Mouse (Mus musculus) hindbrain, embryonic 15.5 days (tissue): Measurements from ENCODE around the gene Slc6a13. TPM values are rescaled to one million over a fixed set of nuclear protein-coding genes. Genes with fewer than 3 reads are reported as not detected.
A peak's percentile ranks its signal among the peaks of the same experiment; 100 is the strongest.
"Not testable (repeated sequence)": the region's sequence is repeated elsewhere in the genome, so short reads cannot be mapped to it uniquely, and the experiment has no call there.

Experiments used
- ATAC-seq: fragments of 200-750 bp; cut with Nextera tagmentation; 2 replicates; pipeline ENCODE4 v1.8.0; 2017; ENCODE audit warnings: low read depth, moderate number of reproducible peaks, moderate TSS enrichment; ENCODE audit not compliant: low FRiP score
- H3K27ac ChIP-seq: fragments of 300-500 bp; sonication (generic); replicated peaks from 2 replicates; pipeline ENCODE4 v1.5.1; 2015; ENCODE audit warnings: mild to moderate bottlenecking, inconsistent platforms
- H3K27me3 ChIP-seq: fragments of 300-500 bp; sonication (generic); 2 replicates; pipeline ENCODE4 v1.6.1; 2015; ENCODE audit warnings: control low read depth, inconsistent platforms
- H3K36me3 ChIP-seq: fragments of 300-500 bp; sonication (generic); 2 replicates; pipeline ENCODE4 v1.6.1; 2015; ENCODE audit warnings: control low read depth, inconsistent platforms
- H3K4me1 ChIP-seq: fragments of 300-500 bp; sonication (generic); replicated peaks from 2 replicates; pipeline ENCODE4 v1.6.1; 2015; ENCODE audit warnings: control low read depth, inconsistent platforms
- H3K4me2 ChIP-seq: fragments of 300-500 bp; sonication (generic); 2 replicates; pipeline ENCODE4 v1.6.1; 2015; ENCODE audit warnings: moderate library complexity, mild to moderate bottlenecking, inconsistent platforms
- H3K4me3 ChIP-seq: fragments of 300-500 bp; sonication (generic); 2 replicates; pipeline ENCODE4 v1.5.1; 2015; ENCODE audit warnings: mild to moderate bottlenecking, inconsistent platforms
- H3K9ac ChIP-seq: fragments of 300-500 bp; sonication (generic); 2 replicates; pipeline ENCODE4 v1.6.1; 2015; ENCODE audit warnings: inconsistent platforms
- H3K9me3 ChIP-seq: fragments of 300-500 bp; sonication (generic); 2 replicates; pipeline ENCODE4 v1.6.1; 2016; ENCODE audit warnings: control low read depth, inconsistent platforms
- WGBS: fragments of 180-500 bp; shearing (Covaris S2); methylation state at CpG from one replicate; pipeline ENCODE4 v1.1.7; 2015; 5-methylcytosine and 5-hydroxymethylcytosine counted together
- polyA plus RNA-seq: library from polyadenylated mRNA; unstranded; fragments of >200 nt; fragmentation: Nextera tagmentation; extraction: Ambion mirVana; gene quantifications from 2 replicates; pipeline ENCODE4 v1.2.1, GENCODE M21; 2015

Gene Slc6a13
- polyA plus RNA-seq, 1 experiment from 2014 or later, result 49.1 TPM

GRCm38 (mm10) chr6:121357232-121357631 is 57.2 kb downstream of the Slc6a13 start:
- 53% methylated on average over 6 of the region's 6 CpGs for WGBS
- H3K4me2 ChIP-seq, result no peak overlapping the region
- no peak overlapping the region for H3K9ac ChIP-seq
- H3K9me3 ChIP-seq, result no peaks in the 10 kb centered on the region
- H3K36me3 ChIP-seq, result no peaks in the 10 kb centered on the region
- ATAC-seq, result no peak
- no peaks in the 10 kb centered on the region for H3K27me3 ChIP-seq
- H3K4me3 ChIP-seq, result no peak overlapping the region
- H3K4me1 ChIP-seq, result no peaks in the 10 kb centered on the region
- no peak overlapping the region for H3K27ac ChIP-seq

- Histone ChIP-seq H3K4me1 (no peaks in the 10 kb centered on the region), H3K27me3 (no peaks in the 10 kb centered on the region), H3K27ac (no peak overlapping the region), H3K9ac (no peak overlapping the region), H3K9me3 (no peaks in the 10 kb centered on the region), H3K36me3 (no peaks in the 10 kb centered on the region), H3K4me3 (no peak overlapping the region), H3K4me2 (no peak overlapping the region)
- 80% methylated on average over 6 of the region's 6 CpGs for WGBS
- 0 out of 2 replicates have a peak, but pooled peaks have one; percentile 32 for ATAC-seq
Measured at GRCm38 (mm10) chr6:121363061-121363460, 63.0 kb downstream of the Slc6a13 start.

GRCm38 (mm10) chr6:121363956-121364355 is 63.9 kb downstream of the Slc6a13 start:
- Histone ChIP-seq H3K36me3 (no peaks in the 10 kb centered on the region), H3K27ac (no peak overlapping the region), H3K4me3 (no peak overlapping the region), H3K27me3 (no peaks in the 10 kb centered on the region), H3K4me2 (no peak overlapping the region), H3K4me1 (no peaks in the 10 kb centered on the region), H3K9me3 (no peaks in the 10 kb centered on the region), H3K9ac (no peak overlapping the region)
- 59% methylated on average over 4 of the region's 4 CpGs for WGBS
- ATAC-seq, result no peak

GRCm38 (mm10) chr6:121366537-121366936 is 66.5 kb downstream of the Slc6a13 start:
- H3K4me3 ChIP-seq, H3K27me3 ChIP-seq, H3K4me2 ChIP-seq, H3K9ac ChIP-seq, ATAC-seq, H3K27ac ChIP-seq, H3K9me3 ChIP-seq, H3K4me1 ChIP-seq, H3K36me3 ChIP-seq: not testable (repeated sequence)
- 27% methylated on average over 2 of the region's 2 CpGs for WGBS

- no peak overlapping the region for H3K9ac ChIP-seq
- no peaks in the 10 kb centered on the region for H3K27me3 ChIP-seq
- ATAC-seq, result no peak
- 70% methylated on average over 3 of the region's 3 CpGs for WGBS
- no peak overlapping the region for H3K4me3 ChIP-seq
- H3K4me2 ChIP-seq, result no peak overlapping the region
- no peaks in the 10 kb centered on the region for H3K4me1 ChIP-seq
- H3K27ac ChIP-seq, result no peak overlapping the region
- H3K9me3 ChIP-seq, result no peaks in the 10 kb centered on the region
- no peaks in the 10 kb centered on the region for H3K36me3 ChIP-seq
Measured at GRCm38 (mm10) chr6:121367099-121367498, 67.1 kb downstream of the Slc6a13 start.

- Histone ChIP-seq H3K27ac (no peak overlapping the region), H3K27me3 (no peaks in the 10 kb centered on the region), H3K4me2 (no peak overlapping the region), H3K36me3 (no peaks in the 10 kb centered on the region), H3K9ac (no peak overlapping the region), H3K4me1 (no peaks in the 10 kb centered on the region), H3K9me3 (no peaks in the 10 kb centered on the region), H3K4me3 (no peak overlapping the region)
- ATAC-seq, result no peak
- WGBS, result 76% methylated on average over 10 of the region's 10 CpGs
Measured at GRCm38 (mm10) chr6:121371197-121371980, 71.4 kb downstream of the Slc6a13 start.

- WGBS, result 76% methylated on average over 12 of the region's 12 CpGs
- no peaks in the 10 kb centered on the region for H3K9me3 ChIP-seq
- no peak overlapping the region for H3K27ac ChIP-seq
- H3K9ac ChIP-seq, result no peak overlapping the region
- no peaks in the 10 kb centered on the region for H3K27me3 ChIP-seq
- no peak overlapping the region for H3K4me2 ChIP-seq
- H3K36me3 ChIP-seq, result no peaks in the 10 kb centered on the region
- peaks cover 12% of the 10 kb centered on the region for H3K4me1 ChIP-seq
- no peak for ATAC-seq
- H3K4me3 ChIP-seq, result no peak overlapping the region
Measured at GRCm38 (mm10) chr6:121376159-121376558, 76.1 kb downstream of the Slc6a13 start.

GRCm38 (mm10) chr6:121378256-121378655 is 78.2 kb downstream of the Slc6a13 start:
- Histone ChIP-seq H3K9me3 (no peaks in the 10 kb centered on the region), H3K27ac (no peak overlapping the region), H3K4me3 (no peak overlapping the region), H3K9ac (no peak overlapping the region), H3K27me3 (no peaks in the 10 kb centered on the region), H3K36me3 (no peaks in the 10 kb centered on the region), H3K4me1 (peaks cover 22% of the 10 kb centered on the region), H3K4me2 (no peak overlapping the region)
- 65% methylated on average over 4 of the region's 4 CpGs for WGBS
- ATAC-seq, result 0 out of 2 replicates have a peak, but pooled peaks have one; percentile 21

GRCm38 (mm10) chr6:121380576-121380975 is 80.5 kb downstream of the Slc6a13 start:
- H3K4me1 ChIP-seq, result peaks cover 22% of the 10 kb centered on the region
- no peaks in the 10 kb centered on the region for H3K9me3 ChIP-seq
- WGBS, result 71% methylated on average over 8 of the region's 8 CpGs
- H3K4me3 ChIP-seq, result no peak overlapping the region
- no peaks in the 10 kb centered on the region for H3K27me3 ChIP-seq
- H3K27ac ChIP-seq, result no peak overlapping the region
- ATAC-seq, result no peak
- H3K36me3 ChIP-seq, result no peaks in the 10 kb centered on the region
- no peak overlapping the region for H3K4me2 ChIP-seq
- H3K9ac ChIP-seq, result no peak overlapping the region

- H3K9ac ChIP-seq, result no peak overlapping the region
- 40% methylated on average over 10 of the region's 10 CpGs for WGBS
- H3K9me3 ChIP-seq, result no peaks in the 10 kb centered on the region
- H3K27me3 ChIP-seq, result no peaks in the 10 kb centered on the region
- peaks cover 22% of the 10 kb centered on the region for H3K4me1 ChIP-seq
- no peak overlapping the region for H3K4me2 ChIP-seq
- H3K27ac ChIP-seq, result no peak overlapping the region
- H3K36me3 ChIP-seq, result no peaks in the 10 kb centered on the region; the same call in 1 of the 2 replicates
- ATAC-seq, result no peak; the same call in 1 of the 2 replicates
- H3K4me3 ChIP-seq, result no peak overlapping the region
Measured at GRCm38 (mm10) chr6:121382071-121382470, 82.0 kb downstream of the Slc6a13 start.

- Histone ChIP-seq H3K9me3 (no peaks in the 10 kb centered on the region), H3K27me3 (no peaks in the 10 kb centered on the region), H3K4me2 (no peak overlapping the region), H3K27ac (no peak overlapping the region), H3K4me3 (no peak overlapping the region), H3K4me1 (0 out of 2 replicates have a peak, but pooled peaks cover 11% of the 10 kb centered on the region), H3K36me3 (no peaks in the 10 kb centered on the region; the same call in 1 of the 2 replicates), H3K9ac (no peak overlapping the region)
- 85% methylated on average over 3 of the region's 3 CpGs for WGBS
- no peak for ATAC-seq
Measured at GRCm38 (mm10) chr6:121385397-121385796, 85.4 kb downstream of the Slc6a13 start.
